8 mouse cellular contexts compared by ENCODE assay signal in the genomic region with DNA sequence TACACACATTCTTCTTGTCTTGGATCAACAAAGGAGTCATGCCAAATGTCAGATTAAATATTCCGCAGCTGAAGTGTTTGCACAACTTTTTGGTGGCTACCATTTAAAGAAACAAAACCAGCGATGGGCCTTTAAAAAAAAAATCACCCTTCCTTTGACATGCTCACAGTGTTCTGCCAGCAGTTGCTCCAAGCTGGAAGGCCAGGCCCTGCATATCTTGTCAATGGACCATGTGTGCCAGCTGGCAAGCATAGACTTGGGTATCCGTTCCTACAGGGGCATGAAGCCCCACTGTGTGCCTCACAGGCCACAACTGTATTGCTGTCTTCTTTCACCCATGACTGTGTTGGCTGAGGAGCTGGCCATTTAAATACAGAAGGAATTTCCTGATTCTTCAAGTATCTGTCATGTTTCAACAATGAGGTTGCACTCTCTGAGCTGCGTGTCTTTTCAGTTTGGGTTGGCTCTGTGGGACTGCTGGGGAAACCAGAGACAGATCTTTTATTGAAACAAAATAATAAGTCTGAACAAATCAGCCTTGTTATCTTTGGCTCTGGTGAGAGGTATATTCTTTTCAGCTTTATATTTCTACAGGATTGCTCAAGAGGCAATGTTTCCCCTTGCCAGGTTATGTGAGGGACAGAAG.
DNase-seq lines count a peak whose midpoint lies in the region; ATAC-seq and TF ChIP-seq lines count a peak whose summit lies in the region.

No protein-coding gene starts in this region.

- ATAC-seq in midbrain, embryonic 11.5 days (ENCODE audit: low FRiP score) = no peak
- no peak for ATAC-seq in liver, postnatal 0 days
- ATAC-seq in forebrain, postnatal 0 days = no peak; the same call in 1 of the 2 replicates

- no peaks in the 10 kb centered on the region for H3K9me3 ChIP-seq in midbrain, embryonic 11.5 days (ENCODE audit: control insufficient read depth, low read length)
- H3K9me3 ChIP-seq in liver, postnatal 0 days (ENCODE audit: low read length) = no peaks in the 10 kb centered on the region
- no peaks in the 10 kb centered on the region for H3K9me3 ChIP-seq in forebrain, postnatal 0 days (ENCODE audit: low read length)

- no peak for TF ChIP-seq EP300 in liver, postnatal 0 days (IDR thresholded peaks at IDR 0.05; ENCODE audit: low read depth)

- no peak overlapping the region for H3K4me3 ChIP-seq in midbrain, embryonic 11.5 days (ENCODE audit: low read depth, low read length)
- no peak overlapping the region for H3K4me3 ChIP-seq in liver, postnatal 0 days (ENCODE audit: low read depth, low read length)
- H3K4me3 ChIP-seq in forebrain, postnatal 0 days (ENCODE audit: low read depth, low read length) = no peak overlapping the region

- H3K4me1 ChIP-seq in midbrain, embryonic 11.5 days (ENCODE audit: control insufficient read depth, insufficient read depth, low read length) = no peaks in the 10 kb centered on the region
- H3K4me1 ChIP-seq in liver, postnatal 0 days (ENCODE audit: insufficient read depth) = no peaks in the 10 kb centered on the region
- no peaks in the 10 kb centered on the region for H3K4me1 ChIP-seq in forebrain, postnatal 0 days (ENCODE audit: insufficient read depth)

- H3K4me2 ChIP-seq in midbrain, embryonic 11.5 days = no peak overlapping the region
- no peak overlapping the region for H3K4me2 ChIP-seq in liver, postnatal 0 days (ENCODE audit: low read depth, low read length)
- H3K4me2 ChIP-seq in forebrain, postnatal 0 days (ENCODE audit: low read depth) = no peak overlapping the region

- peak; percentile 2 for DNase-seq in right cerebral cortex, adult 18-20 months
- no peak for DNase-seq in right cerebral cortex, postnatal 25 days
- peak; percentile 88 for DNase-seq in fibroblast of lung, adult 2 months (ENCODE audit: low read depth)
- peak; percentile 48 for DNase-seq in heart, postnatal 4 days
- DNase-seq in ovary, postnatal 36 days (ENCODE audit: low spot score) = peak; percentile 47
- DNase-seq in midbrain, embryonic 11.5 days (ENCODE audit: low spot score, missing footprints) = no peak
- no peak for DNase-seq in liver, postnatal 0 days
- DNase-seq in forebrain, postnatal 0 days = no peak

- H3K9ac ChIP-seq in midbrain, embryonic 11.5 days (ENCODE audit: low read length) = no peak overlapping the region
- H3K9ac ChIP-seq in liver, postnatal 0 days (replicated peaks) = no peak overlapping the region
- no peak overlapping the region for H3K9ac ChIP-seq in forebrain, postnatal 0 days

- H3K36me3 ChIP-seq in midbrain, embryonic 11.5 days (ENCODE audit: control insufficient read depth, insufficient read depth, low read length) = no peaks in the 10 kb centered on the region
- H3K36me3 ChIP-seq in liver, postnatal 0 days (replicated peaks; ENCODE audit: insufficient read depth, low read length) = no peaks in the 10 kb centered on the region
- H3K36me3 ChIP-seq in forebrain, postnatal 0 days (ENCODE audit: insufficient read depth) = no peaks in the 10 kb centered on the region

- H3K27me3 ChIP-seq in midbrain, embryonic 11.5 days (ENCODE audit: control insufficient read depth, insufficient read depth, low read length) = no peaks in the 10 kb centered on the region
- H3K27me3 ChIP-seq in liver, postnatal 0 days (ENCODE audit: insufficient read depth, low read length) = no peaks in the 10 kb centered on the region
- no peaks in the 10 kb centered on the region for H3K27me3 ChIP-seq in forebrain, postnatal 0 days (ENCODE audit: insufficient read depth, low read length)

- no peak for TF ChIP-seq CTCF in liver, postnatal 0 days (IDR thresholded peaks at IDR 0.05; ENCODE audit: low read depth)
- TF ChIP-seq CTCF in forebrain, postnatal 0 days (IDR thresholded peaks at IDR 0.05; ENCODE audit: low read depth) = no peak

- no peak overlapping the region for H3K27ac ChIP-seq in midbrain, embryonic 11.5 days (ENCODE audit: low read depth, low read length)
- no peak overlapping the region for H3K27ac ChIP-seq in liver, postnatal 0 days (ENCODE audit: low read depth)
- H3K27ac ChIP-seq in forebrain, postnatal 0 days (ENCODE audit: low read depth, low read length) = no peak overlapping the region

- 89% methylated on average over 4 of the region's 4 CpGs for WGBS in midbrain, embryonic 11.5 days
- 75% methylated on average over 4 of the region's 4 CpGs for WGBS in liver, postnatal 0 days (ENCODE audit: insufficient replicate concordance)
- WGBS in forebrain, postnatal 0 days = 54% methylated on average over 4 of the region's 4 CpGs

Comparison
In these comparisons a context has a peak if more than half of its experiments do, and no peak if none do; other contexts are left out.
1. DNase-seq: peak in right cerebral cortex, adult 18-20 months (single experiment), fibroblast of lung, adult 2 months (single experiment), heart, postnatal 4 days (single experiment) and ovary, postnatal 36 days (single experiment); none in right cerebral cortex, postnatal 25 days (single experiment), midbrain, embryonic 11.5 days (single experiment), liver, postnatal 0 days (single experiment) and forebrain, postnatal 0 days (single experiment).